Mouse (Mus musculus) heart, embryonic 12.5 days (tissue): Measurements from ENCODE around the gene Ntf3. TPM values are rescaled to one million over a fixed set of nuclear protein-coding genes. Genes with fewer than 3 reads are reported as not detected.

Source experiments
- ATAC-seq: fragments of 200-750 bp; cut with Nextera tagmentation; 2 replicates; pipeline ENCODE4 v1.8.0; 2017; ENCODE audit warnings: moderate TSS enrichment, moderate library complexity; ENCODE audit not compliant: insufficient number of reproducible peaks, low FRiP score
- H3K27ac ChIP-seq: fragments of 300-500 bp; sonication (generic); 2 replicates; pipeline ENCODE4 v1.5.1; 2016; ENCODE audit warnings: mild to moderate bottlenecking, moderate library complexity; ENCODE audit not compliant: poor library complexity, severe bottlenecking
- H3K27me3 ChIP-seq: fragments of 300-500 bp; sonication (generic); replicated peaks from 2 replicates; pipeline ENCODE4 v1.6.1; 2016; ENCODE audit warnings: mild to moderate bottlenecking, moderate library complexity
- H3K36me3 ChIP-seq: fragments of 300-500 bp; sonication (generic); 2 replicates; pipeline ENCODE4 v1.6.1; 2016; ENCODE audit warnings: mild to moderate bottlenecking, moderate library complexity
- H3K4me1 ChIP-seq: fragments of 300-500 bp; sonication (generic); replicated peaks from 2 replicates; pipeline ENCODE4 v1.6.1; 2016; ENCODE audit warnings: mild to moderate bottlenecking
- H3K4me2 ChIP-seq: fragments of 300-500 bp; sonication (generic); 2 replicates; pipeline ENCODE4 v1.6.1; 2016; ENCODE audit warnings: mild to moderate bottlenecking, moderate library complexity
- H3K4me3 ChIP-seq: fragments of 300-500 bp; sonication (generic); 2 replicates; pipeline ENCODE4 v1.5.1; 2016; ENCODE audit warnings: mild to moderate bottlenecking
- H3K9ac ChIP-seq: fragments of 300-500 bp; sonication (generic); 2 replicates; pipeline ENCODE4 v1.6.1; 2016; ENCODE audit warnings: mild to moderate bottlenecking, moderate library complexity
- H3K9me3 ChIP-seq: fragments of 300-500 bp; sonication (generic); replicated peaks from 2 replicates; pipeline ENCODE4 v1.6.1; 2016; ENCODE audit warnings: mild to moderate bottlenecking, moderate library complexity
- WGBS: fragments of 180-500 bp; shearing (Covaris S2); methylation state at CpG from one replicate; pipeline ENCODE4 v1.1.7; 2016; 5-methylcytosine and 5-hydroxymethylcytosine counted together
- polyA plus RNA-seq: library from polyadenylated mRNA; unstranded; fragments of >200 nt; fragmentation: Nextera tagmentation; extraction: Ambion mirVana; gene quantifications from 2 replicates; pipeline ENCODE4 v1.2.1, GENCODE M21; 2016

The Ntf3 gene
- polyA plus RNA-seq, 1 experiment from 2014 or later = 8.2 TPM

- H3K36me3 ChIP-seq = 0 out of 2 replicates have a peak, but pooled peaks cover 3% of the 10 kb centered on the region
- no peak for ATAC-seq
- H3K4me2 ChIP-seq = no peak overlapping the region
- peaks cover 24% of the 10 kb centered on the region for H3K4me1 ChIP-seq
- WGBS = 62% methylated on average over 7 of the region's 7 CpGs
- H3K27ac ChIP-seq = no peak overlapping the region
- H3K9me3 ChIP-seq = no peaks in the 10 kb centered on the region
- no peak overlapping the region for H3K4me3 ChIP-seq
- no peaks in the 10 kb centered on the region for H3K27me3 ChIP-seq
- H3K9ac ChIP-seq = no peak overlapping the region
Observed at GRCm38 (mm10) chr6:126106051-126106797, 60.5 kb downstream of the Ntf3 start.

DNA sequence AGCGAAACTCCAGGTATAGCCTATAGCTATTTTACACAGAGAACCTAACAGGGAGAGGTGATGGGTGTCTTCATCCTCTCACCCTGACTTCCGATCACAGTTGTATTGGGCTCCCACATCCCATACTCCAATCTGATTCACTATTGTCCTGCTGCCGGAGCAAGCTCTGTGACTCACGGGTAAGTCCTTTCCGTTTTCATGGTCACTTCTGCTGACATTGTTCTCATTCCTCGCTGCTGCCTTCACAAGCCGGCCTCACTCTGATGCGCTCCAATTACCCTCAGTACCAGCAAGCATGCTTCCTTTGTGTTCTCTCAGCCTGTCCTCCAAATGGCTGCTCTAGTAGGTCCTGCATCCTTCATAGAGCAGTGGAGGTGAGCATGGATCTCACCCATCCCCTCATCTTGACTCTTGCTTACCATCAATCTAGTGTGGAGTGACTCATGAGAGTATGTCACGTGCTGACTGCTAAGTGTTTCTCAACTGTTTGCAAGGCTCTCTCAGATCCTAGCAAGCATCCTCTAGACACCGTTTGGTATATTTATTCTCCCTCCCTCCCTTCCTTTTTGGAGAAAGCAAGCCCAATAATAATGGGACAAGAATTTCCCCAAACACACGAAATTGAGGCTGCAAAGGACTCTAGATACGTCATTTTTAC lies 61.5 kb downstream of the Ntf3 start:
- ATAC-seq = no peak
- 53% methylated on average over 12 of the region's 12 CpGs for WGBS

GRCm38 (mm10) chr6:126102571-126102970 lies 64.1 kb downstream of the Ntf3 start:
- Histone ChIP-seq H3K9me3 (no peaks in the 10 kb centered on the region; the same call in 1 of the 2 replicates), H3K4me3 (no peak overlapping the region), H3K4me1 (peaks cover 24% of the 10 kb centered on the region), H3K4me2 (no peak overlapping the region), H3K27me3 (no peaks in the 10 kb centered on the region), H3K27ac (no peak overlapping the region), H3K36me3 (peaks cover 9% of the 10 kb centered on the region; the same call in 1 of the 2 replicates), H3K9ac (no peak overlapping the region)
- no peak for ATAC-seq
- WGBS = 75% methylated on average over 6 of the region's 6 CpGs

More for the DNA sequence above, 61.5 kb downstream of the Ntf3 start:
- peaks cover 24% of the 10 kb centered on the region for H3K4me1 ChIP-seq
- peaks cover 7% of the 10 kb centered on the region; the same call in 1 of the 2 replicates for H3K36me3 ChIP-seq
- no peak overlapping the region for H3K4me3 ChIP-seq
- H3K27me3 ChIP-seq = no peaks in the 10 kb centered on the region
- H3K9me3 ChIP-seq = no peaks in the 10 kb centered on the region; the same call in 1 of the 2 replicates
- no peak overlapping the region for H3K4me2 ChIP-seq
- no peak overlapping the region for H3K9ac ChIP-seq
- no peak overlapping the region for H3K27ac ChIP-seq

DNA sequence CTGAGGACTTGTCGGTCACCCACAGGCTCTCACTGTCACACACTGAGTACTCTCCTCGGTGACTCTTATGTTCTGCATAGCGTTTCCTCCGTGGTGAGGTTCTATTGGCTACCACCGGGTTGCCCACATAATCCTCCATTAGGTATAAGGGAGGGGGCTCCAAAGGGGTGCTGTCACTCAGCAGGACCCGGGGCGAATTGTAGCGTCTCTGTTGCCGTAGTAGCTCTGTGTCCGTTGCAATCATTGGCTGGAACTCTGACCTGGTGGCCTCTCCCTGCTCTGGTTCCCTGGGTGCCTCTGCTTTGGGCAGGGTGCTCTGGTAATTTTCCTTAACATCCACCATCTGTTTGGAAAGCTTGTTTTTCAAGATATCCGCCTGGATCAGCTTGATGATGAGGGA lies 64.7 kb downstream of the Ntf3 start:
- peaks cover 9% of the 10 kb centered on the region; the same call in 1 of the 2 replicates for H3K36me3 ChIP-seq
- H3K4me1 ChIP-seq = peaks cover 25% of the 10 kb centered on the region
- H3K9ac ChIP-seq = no peak overlapping the region
- H3K27me3 ChIP-seq = no peaks in the 10 kb centered on the region
- no peaks in the 10 kb centered on the region; the same call in 1 of the 2 replicates for H3K9me3 ChIP-seq
- no peak overlapping the region for H3K27ac ChIP-seq
- WGBS = 89% methylated on average over 11 of the region's 11 CpGs
- no peak for ATAC-seq
- H3K4me2 ChIP-seq = no peak overlapping the region
- no peak overlapping the region for H3K4me3 ChIP-seq

DNA sequence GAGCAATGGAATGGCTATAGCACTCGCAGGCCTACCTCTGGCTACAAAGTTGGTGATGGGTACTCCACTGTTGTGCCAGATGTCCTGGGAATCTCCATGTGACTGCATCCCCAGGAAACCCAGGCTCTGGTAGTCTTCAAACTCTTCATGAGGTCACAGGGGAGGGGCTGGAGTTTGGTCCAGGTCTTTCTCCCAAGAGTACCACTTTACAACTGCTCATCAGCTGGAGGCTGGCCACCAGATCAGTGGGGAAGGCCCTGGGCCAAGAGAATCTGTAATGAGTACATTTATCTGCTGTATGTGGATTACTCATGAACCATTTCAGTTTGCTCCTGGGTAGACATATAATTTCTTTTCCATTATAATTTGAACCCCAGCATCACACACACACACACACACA lies 66.1 kb downstream of the Ntf3 start:
- peaks cover 9% of the 10 kb centered on the region; the same call in 1 of the 2 replicates for H3K36me3 ChIP-seq
- no peak overlapping the region for H3K9ac ChIP-seq
- no peak overlapping the region for H3K27ac ChIP-seq
- no peak overlapping the region for H3K4me3 ChIP-seq
- no peak for ATAC-seq
- WGBS = 78% methylated on average over 1 of the region's 1 CpGs
- H3K9me3 ChIP-seq = no peaks in the 10 kb centered on the region; the same call in 1 of the 2 replicates
- no peaks in the 10 kb centered on the region for H3K27me3 ChIP-seq
- H3K4me1 ChIP-seq = peaks cover 26% of the 10 kb centered on the region
- no peak overlapping the region for H3K4me2 ChIP-seq

DNA sequence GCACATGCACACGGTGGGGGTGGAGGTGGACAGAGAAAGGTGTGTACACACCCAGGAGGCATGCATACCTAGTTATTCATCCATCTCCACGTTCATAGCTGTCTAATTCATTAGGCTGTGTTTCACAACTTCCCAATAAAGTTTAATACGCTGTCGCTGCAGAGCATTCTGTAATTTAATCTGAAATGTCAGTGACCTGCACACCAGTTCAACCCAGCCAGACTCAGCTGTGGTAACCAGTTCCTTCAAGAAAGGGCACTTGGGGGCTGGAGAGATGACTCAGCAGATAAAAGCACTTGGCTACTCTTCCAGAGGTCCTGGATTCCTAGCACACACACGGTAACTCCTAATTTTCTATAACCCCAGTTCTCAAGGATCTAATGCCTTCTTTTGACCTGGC lies 69.2 kb downstream of the Ntf3 start:
- H3K9ac ChIP-seq = no peak overlapping the region
- WGBS = 77% methylated on average over 5 of the region's 5 CpGs
- H3K9me3 ChIP-seq = no peaks in the 10 kb centered on the region; the same call in 1 of the 2 replicates
- H3K27ac ChIP-seq = no peak overlapping the region
- H3K27me3 ChIP-seq = no peaks in the 10 kb centered on the region
- H3K4me2 ChIP-seq = no peak overlapping the region
- no peak overlapping the region for H3K4me3 ChIP-seq
- no peak for ATAC-seq
- peaks cover 9% of the 10 kb centered on the region; the same call in 1 of the 2 replicates for H3K36me3 ChIP-seq
- peaks cover 22% of the 10 kb centered on the region for H3K4me1 ChIP-seq

DNA sequence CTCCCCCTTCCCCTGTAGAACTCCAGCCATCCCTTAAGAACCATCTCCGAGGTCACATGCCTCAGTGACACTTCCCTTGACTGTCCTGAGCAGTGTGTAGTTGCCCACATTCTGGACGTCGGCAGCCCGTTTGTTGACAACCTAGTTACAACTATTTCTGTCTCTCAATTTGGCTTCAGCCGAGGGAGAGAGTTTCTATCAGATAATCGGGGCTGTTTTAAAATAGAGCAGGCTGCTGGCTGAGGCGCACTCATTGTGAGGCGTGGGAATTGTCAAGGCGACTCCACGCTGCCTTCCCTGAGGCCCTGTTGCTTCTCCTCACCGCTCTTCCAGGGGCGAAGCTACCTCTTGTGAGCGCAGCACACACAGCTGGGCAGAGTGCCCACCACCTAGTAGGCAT lies 70.6 kb downstream of the Ntf3 start:
- Histone ChIP-seq H3K36me3 (peaks cover 7% of the 10 kb centered on the region; the same call in 1 of the 2 replicates), H3K4me1 (peaks cover 22% of the 10 kb centered on the region), H3K27ac (peak overlapping the region; percentile 80), H3K4me3 (no peak overlapping the region), H3K9me3 (no peaks in the 10 kb centered on the region; the same call in 1 of the 2 replicates), H3K4me2 (peak overlapping the region; percentile 25), H3K27me3 (no peaks in the 10 kb centered on the region), H3K9ac (peak overlapping the region; percentile 16; the same call in 1 of the 2 replicates)
- WGBS = 26% methylated on average over 13 of the region's 13 CpGs
- peak; percentile 59; the same call in 1 of the 2 replicates for ATAC-seq

DNA sequence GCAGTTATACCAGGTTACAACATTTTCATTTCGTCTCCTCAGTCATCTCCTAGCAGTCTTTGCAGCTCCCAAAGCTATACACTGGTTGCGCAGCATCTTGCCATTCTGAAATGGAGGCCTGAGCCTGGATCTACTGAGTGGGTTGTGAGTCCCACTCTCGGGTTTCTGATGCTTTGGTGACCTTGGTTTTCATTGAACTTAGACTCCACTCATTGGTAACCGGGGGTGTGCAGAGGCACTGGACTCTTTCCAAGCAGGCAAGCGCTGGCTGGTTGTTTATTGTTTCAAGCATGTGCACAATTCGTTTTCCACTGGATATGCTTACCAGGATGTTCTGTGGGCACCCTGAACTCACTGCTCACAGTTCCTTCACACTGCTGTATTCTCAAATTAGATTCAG lies 71.7 kb downstream of the Ntf3 start:
- Histone ChIP-seq H3K9me3 (no peaks in the 10 kb centered on the region; the same call in 1 of the 2 replicates), H3K4me2 (no peak overlapping the region), H3K4me1 (peaks cover 22% of the 10 kb centered on the region), H3K9ac (no peak overlapping the region), H3K4me3 (no peak overlapping the region), H3K27me3 (no peaks in the 10 kb centered on the region), H3K27ac (0 out of 2 replicates have a peak overlapping the region, but pooled peaks have one; percentile 80), H3K36me3 (peaks cover under 1% of the 10 kb centered on the region; the same call in 1 of the 2 replicates)
- WGBS = 78% methylated on average over 6 of the region's 6 CpGs
- ATAC-seq = no peak

GRCm38 (mm10) chr6:126092026-126092425 lies 74.7 kb downstream of the Ntf3 start:
- H3K9ac ChIP-seq = no peak overlapping the region
- WGBS = 47% methylated on average over 5 of the region's 5 CpGs
- peaks cover 22% of the 10 kb centered on the region for H3K4me1 ChIP-seq
- H3K27ac ChIP-seq = no peak overlapping the region
- H3K4me2 ChIP-seq = no peak overlapping the region
- no peaks in the 10 kb centered on the region for H3K9me3 ChIP-seq
- H3K4me3 ChIP-seq = no peak overlapping the region
- no peak for ATAC-seq
- H3K27me3 ChIP-seq = no peaks in the 10 kb centered on the region
- no peaks in the 10 kb centered on the region for H3K36me3 ChIP-seq

- Histone ChIP-seq H3K36me3 (no peaks in the 10 kb centered on the region), H3K9me3 (no peaks in the 10 kb centered on the region), H3K4me3 (no peak overlapping the region), H3K27ac (no peak overlapping the region), H3K9ac (no peak overlapping the region), H3K27me3 (no peaks in the 10 kb centered on the region), H3K4me1 (peaks cover 2% of the 10 kb centered on the region; the same call in 1 of the 2 replicates), H3K4me2 (no peak overlapping the region)
- WGBS = 69% methylated on average over 1 of the region's 1 CpGs
- ATAC-seq = no peak
Observed at GRCm38 (mm10) chr6:126090063-126090462, 76.6 kb downstream of the Ntf3 start.
